Mouse (Mus musculus) megakaryocyte, embryonic 14.5 days (primary cell): ENCODE measurements at regions not wholly inside any gene's neighbourhood (a gene's known extent, or its start where the extent isn't known, plus 50 kb on each side); places are given as distances from the start of the nearest gene placed in this dataset.
"Not testable (repeated sequence)": the region's sequence is repeated elsewhere in the genome, so short reads cannot be mapped to it uniquely, and the experiment has no call there.

Experiments
- H3K27me3 ChIP-seq: replicated peaks from 2 replicates; pipeline ENCODE3; 2012; ENCODE audit warnings: inconsistent platforms
- H3K36me3 ChIP-seq: replicated peaks from 2 replicates; pipeline ENCODE3; 2012; ENCODE audit warnings: low read length, inconsistent platforms, mixed read lengths
- H3K4me1 ChIP-seq: 2 replicates; pipeline ENCODE4 v1.6.1; 2012; ENCODE audit warnings: inconsistent platforms
- H3K4me3 ChIP-seq: replicated peaks from 2 replicates; pipeline ENCODE3; 2012; ENCODE audit warnings: moderate library complexity, mild to moderate bottlenecking, inconsistent platforms
- H3K9me3 ChIP-seq: 2 replicates; pipeline ENCODE4 v1.6.1; 2012; ENCODE audit warnings: inconsistent platforms
- FLI1 ChIP-seq: IDR thresholded peaks from 2 replicates; pipeline ENCODE4 v1.6.1; 2012; ENCODE audit warnings: low read length, inconsistent platforms, mixed read lengths
- GATA1 ChIP-seq: IDR thresholded peaks from 3 replicates; pipeline ENCODE4 v1.6.1; 2012; ENCODE audit warnings: mixed read lengths, low read length, inconsistent platforms, borderline replicate concordance

DNA sequence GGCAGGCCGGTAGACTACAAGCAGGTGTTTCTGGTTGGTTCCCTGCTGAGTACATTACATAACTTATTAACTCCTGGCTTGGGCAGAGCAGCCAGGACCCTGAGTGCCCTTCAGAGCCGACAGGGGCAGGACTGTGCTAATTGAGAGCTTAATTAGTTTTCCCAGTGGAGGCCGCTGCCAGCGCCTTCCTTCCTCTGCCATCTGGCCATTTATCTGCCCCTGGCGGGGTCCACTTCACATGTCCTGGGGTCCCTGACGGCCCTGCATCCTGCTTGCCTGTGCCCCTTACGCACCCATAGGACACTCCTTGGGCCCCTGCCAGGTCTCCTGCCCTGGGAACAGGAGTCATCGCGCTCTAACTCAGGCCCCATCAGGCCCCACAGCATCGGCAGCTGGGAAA, 87.4 kb upstream of the Lemd2 start:
- no peak overlapping the region for H3K4me3 ChIP-seq

DNA sequence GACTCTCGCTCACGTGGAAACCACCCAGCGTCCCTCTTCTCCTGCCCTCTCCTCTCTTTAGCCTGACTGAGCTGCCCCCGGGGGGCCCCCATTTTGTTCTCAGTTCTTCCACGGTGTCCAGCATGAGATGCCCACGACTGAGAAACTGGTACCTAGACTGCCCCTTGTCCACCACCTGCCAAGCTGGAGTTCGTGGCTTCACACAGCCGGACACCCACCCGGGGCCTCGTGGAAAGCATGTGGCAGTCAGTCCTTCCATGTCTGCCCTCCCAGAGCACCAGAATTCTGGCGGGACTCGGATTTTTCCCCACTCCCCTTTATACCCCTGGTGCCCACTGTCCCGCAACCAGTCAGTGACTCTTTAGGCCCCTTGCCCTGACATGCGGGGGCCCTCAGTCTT, 86.9 kb upstream of the Lemd2 start:
- Histone ChIP-seq H3K4me3 (no peak overlapping the region), H3K4me1 (no peaks in the 10 kb centered on the region), H3K36me3 (no peaks in the 10 kb centered on the region), H3K27me3 (peaks cover 26% of the 10 kb centered on the region), H3K9me3 (peaks cover 62% of the 10 kb centered on the region)
- TF ChIP-seq GATA1: no peak

More for the DNA sequence above, 87.4 kb upstream of the Lemd2 start:
- Histone ChIP-seq H3K27me3 (peaks cover 29% of the 10 kb centered on the region), H3K9me3 (peaks cover 67% of the 10 kb centered on the region), H3K4me1 (no peaks in the 10 kb centered on the region), H3K36me3 (no peaks in the 10 kb centered on the region)
- no peak for TF ChIP-seq GATA1
- TF ChIP-seq FLI1: no peak

DNA sequence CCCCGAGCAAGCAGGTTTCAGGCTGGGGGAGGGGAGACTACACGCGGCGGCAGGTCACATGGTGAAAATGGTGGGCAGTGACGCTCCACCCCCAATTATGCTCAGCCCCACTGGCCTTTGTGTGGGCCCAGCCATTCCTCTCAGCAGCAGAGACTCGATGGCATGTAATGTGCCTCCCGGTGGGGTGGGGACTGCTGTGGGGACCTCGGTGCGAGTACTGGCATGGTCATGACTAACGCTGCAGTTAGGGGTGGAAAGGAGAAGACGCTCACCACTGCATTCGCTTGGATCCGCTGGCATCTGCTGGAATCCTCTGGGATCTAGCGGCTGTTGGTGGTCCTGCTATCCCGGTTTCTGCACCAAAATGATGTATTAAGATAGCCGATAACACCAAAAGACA, 86.0 kb upstream of the Lemd2 start:
- H3K4me3 ChIP-seq: peak overlapping the region; percentile 19
- H3K9me3 ChIP-seq: peaks cover 53% of the 10 kb centered on the region
- H3K4me1 ChIP-seq: no peaks in the 10 kb centered on the region
- H3K36me3 ChIP-seq: no peaks in the 10 kb centered on the region
- peaks cover 23% of the 10 kb centered on the region for H3K27me3 ChIP-seq
- TF ChIP-seq FLI1 (no peak), GATA1 (no peak)

DNA sequence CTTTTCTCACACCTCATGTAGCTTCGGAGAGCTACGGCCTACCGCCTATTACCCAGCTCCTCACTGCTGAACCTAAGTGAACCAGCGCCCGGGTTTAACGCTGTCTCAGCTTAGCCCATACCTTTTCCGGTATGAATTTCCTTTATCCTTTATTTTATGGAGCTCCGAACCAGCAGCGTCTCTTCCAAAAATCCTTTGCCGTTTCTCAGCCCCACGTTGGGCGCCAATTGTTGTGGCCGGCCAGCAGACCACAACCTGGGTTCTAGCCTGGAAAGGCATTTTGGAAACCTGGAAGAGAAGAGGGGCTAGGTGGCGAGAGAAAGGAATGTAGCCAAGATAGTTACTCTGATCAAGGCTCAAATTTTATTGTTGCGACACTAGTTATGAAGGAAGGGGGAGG, 85.5 kb upstream of the Lemd2 start:
- not testable (repeated sequence) for H3K4me1 ChIP-seq, H3K36me3 ChIP-seq, H3K4me3 ChIP-seq
- Histone ChIP-seq H3K27me3 (peaks cover 21% of the 10 kb centered on the region), H3K9me3 (peaks cover 48% of the 10 kb centered on the region)

DNA sequence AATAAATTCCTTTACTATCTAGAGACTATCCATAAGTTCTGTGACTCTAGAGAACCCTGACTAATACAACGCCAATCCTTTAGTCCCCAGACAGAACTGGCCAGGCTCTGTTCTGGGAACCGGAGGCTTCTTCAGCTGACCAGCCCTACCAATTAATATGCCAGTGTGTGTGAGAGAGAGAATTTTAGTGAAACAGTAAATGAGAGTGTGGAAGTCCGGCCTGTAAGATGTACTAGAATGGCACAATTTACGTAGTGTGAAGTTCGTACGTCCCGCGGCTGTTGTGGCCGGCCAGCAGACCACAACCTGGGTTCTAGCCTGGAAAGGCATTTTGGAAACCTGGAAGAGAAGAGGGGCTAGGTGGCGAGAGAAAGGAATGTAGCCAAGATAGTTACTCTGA, 83.7 kb upstream of the Lemd2 start:
- H3K4me3 ChIP-seq, H3K27me3 ChIP-seq, H3K4me1 ChIP-seq, H3K36me3 ChIP-seq: not testable (repeated sequence)
- peaks cover 31% of the 10 kb centered on the region for H3K9me3 ChIP-seq

DNA sequence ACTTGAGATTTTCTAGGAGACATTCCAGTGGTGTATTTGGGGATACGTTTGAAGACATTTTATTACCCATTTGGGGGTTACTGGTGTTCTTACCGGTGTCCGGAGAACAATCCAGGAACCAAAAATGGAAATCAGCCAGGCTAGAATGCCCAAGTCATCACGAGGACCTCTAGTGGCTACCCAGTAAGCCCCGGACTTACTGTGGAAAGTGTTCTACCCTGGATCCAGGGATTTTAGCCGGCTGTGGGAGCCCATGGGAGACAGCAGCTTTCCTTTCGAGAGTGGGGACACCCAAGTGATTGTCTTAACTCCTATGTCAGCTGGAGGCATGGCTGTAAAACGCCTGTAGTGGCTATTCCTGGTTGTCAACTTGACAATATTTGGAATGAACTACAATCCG, 77.0 kb upstream of the Lemd2 start:
- no peak for TF ChIP-seq FLI1
- no peak for TF ChIP-seq GATA1
- Histone ChIP-seq H3K4me1 (no peaks in the 10 kb centered on the region), H3K36me3 (no peaks in the 10 kb centered on the region), H3K9me3 (peaks cover 31% of the 10 kb centered on the region), H3K27me3 (no peaks in the 10 kb centered on the region), H3K4me3 (no peak overlapping the region)

DNA sequence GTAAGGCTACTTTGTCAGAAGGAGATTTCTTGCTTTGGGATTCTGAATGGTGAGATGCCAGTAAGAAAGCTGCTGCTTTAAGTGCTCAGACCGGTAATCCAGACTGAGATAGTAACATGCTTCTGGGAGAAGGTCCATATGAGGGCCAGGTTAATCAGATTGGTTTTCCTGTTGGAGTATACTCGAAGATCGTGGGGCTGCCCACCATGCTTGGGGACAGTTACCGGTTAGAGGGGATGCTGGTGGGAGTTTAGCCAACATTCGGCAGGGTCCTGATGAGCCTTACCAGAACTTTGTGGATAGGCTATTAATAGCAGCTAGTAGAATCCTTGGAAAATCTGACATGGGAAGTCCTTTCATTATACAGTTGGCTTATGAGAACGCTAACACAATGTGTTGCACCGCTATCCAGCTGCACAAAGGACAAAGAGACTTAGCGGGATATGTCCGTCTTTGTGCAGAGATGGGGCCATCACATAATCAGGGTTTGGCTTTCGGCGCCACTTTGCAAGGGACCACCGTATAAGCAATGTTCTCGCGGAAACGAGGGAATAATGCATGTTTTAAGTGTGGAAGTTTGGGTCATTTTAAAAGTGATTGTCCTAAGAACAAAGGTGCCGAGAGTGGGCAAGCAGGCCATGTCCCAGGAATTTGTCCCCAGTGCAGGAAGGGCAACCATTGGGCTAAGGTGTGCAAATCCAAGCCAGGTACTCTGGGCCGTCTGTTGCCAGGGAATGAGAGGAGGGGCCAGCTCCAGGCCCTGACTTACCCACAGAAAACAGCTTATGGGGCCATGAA, 75.4 kb upstream of the Lemd2 start:
- H3K9me3 ChIP-seq: peaks cover 38% of the 10 kb centered on the region
- not testable (repeated sequence) for H3K36me3 ChIP-seq, H3K4me1 ChIP-seq, H3K27me3 ChIP-seq, H3K4me3 ChIP-seq

DNA sequence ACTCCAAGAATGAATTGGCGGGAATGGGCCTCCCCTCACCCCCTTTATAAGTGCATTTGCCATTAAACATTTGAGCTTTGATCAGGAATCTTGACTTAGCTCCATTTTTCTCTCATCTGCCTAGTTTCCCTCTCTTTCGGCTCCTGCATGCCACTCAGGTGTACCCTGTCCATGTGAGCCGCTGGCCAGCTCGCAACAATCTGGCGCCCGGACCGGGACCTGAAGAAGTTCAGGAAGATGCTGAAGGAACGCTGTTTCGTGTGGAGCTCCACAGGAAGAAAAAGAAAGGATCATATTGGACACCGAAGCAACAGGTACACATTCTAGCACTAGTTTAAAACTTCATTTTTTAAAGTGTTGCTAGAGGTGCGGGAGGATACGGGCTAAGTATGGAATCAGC, 73.5 kb upstream of the Lemd2 start:
- not testable (repeated sequence) for H3K4me3 ChIP-seq, H3K36me3 ChIP-seq, H3K4me1 ChIP-seq, H3K27me3 ChIP-seq
- H3K9me3 ChIP-seq: peaks cover 54% of the 10 kb centered on the region

DNA sequence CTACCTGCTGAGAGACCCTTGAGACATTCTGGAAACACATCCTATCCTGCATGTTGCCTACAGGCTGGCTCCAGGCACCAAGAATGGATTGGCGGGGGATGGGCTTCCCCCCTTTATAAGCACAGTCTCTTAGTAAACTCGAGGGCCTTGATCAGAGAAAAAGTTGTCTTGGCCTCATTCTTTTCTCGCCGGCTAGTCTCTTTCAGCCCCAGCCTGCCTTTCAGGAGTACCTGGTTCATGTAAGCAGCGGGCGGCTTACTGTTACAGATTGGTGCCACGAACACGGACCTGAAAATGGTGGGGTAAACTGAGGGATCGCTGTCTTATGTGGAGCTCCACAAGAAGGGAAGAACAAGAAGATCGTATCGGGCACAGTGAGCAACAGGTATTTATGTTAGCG, 67.5 kb upstream of the Lemd2 start:
- not testable (repeated sequence) for H3K4me1 ChIP-seq, H3K36me3 ChIP-seq, H3K4me3 ChIP-seq, H3K27me3 ChIP-seq
- H3K9me3 ChIP-seq: peaks cover 46% of the 10 kb centered on the region

DNA sequence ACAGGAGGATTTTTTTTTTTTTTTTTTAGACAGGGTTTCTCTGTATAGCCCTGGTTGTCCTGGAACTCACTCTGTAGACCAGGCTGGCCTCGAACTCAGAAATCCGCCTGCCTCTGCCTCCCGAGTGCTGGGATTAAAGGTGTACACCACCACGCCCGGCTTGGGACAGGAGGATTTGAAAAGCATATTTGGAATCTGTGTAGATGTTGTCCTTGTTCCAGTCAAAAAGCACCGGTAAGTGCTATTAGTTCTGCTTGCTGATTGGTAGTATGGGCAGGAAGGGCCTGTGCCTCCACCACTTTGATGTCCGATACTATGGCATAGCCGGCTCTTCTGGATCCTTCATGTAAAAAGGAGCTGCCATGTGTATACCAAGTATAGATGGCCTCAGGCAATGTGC, 66.5 kb upstream of the Lemd2 start:
- not testable (repeated sequence) for H3K4me1 ChIP-seq, H3K27me3 ChIP-seq, H3K36me3 ChIP-seq, H3K4me3 ChIP-seq
- H3K9me3 ChIP-seq: peaks cover 37% of the 10 kb centered on the region

DNA sequence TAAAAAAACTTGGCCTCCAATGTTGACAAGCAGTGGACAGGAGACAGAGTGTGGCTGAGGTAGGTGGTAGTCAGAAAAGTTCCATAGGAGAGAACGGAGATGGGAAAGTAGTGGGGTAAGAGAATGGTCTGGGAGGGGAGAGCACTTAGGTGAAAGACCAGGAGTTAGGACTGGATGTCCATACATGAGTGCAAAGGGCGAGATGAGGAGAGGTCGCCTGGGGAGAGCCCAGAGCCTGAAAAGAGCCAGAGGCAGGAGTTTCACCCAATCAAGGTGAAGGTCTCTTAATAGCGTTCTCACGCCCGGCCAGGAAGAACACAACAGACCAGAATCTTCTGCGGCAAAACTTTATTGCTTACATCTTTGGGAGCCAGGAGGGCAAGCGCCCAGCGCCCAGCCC, 60.3 kb upstream of the Lemd2 start:
- not testable (repeated sequence) for H3K4me1 ChIP-seq, H3K4me3 ChIP-seq, H3K36me3 ChIP-seq, H3K27me3 ChIP-seq
- H3K9me3 ChIP-seq: peaks cover 28% of the 10 kb centered on the region

DNA sequence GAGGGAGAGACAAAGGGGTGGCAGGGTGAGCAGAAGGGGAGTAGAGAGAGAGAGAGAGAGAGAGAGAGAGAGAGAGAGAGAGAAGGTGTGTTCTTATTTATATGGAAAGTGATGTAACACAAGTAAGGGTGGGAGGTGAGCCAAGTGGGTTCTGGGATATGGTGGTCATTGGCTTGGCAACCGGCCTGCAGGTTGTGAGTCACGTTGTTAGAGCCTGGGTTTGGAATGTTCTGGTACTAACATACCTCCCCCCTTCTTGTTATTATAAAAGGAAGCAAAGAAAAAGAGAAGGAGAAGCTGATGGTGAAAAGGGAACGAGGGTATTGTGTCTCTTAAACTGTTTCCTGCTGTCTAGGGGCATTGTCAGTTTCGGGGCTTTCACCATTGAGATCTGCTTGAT, 58.3 kb upstream of the Lemd2 start:
- H3K27me3 ChIP-seq: peaks cover 8% of the 10 kb centered on the region
- no peak overlapping the region for H3K4me3 ChIP-seq
- H3K36me3 ChIP-seq: no peaks in the 10 kb centered on the region
- no peaks in the 10 kb centered on the region for H3K4me1 ChIP-seq
- peaks cover 28% of the 10 kb centered on the region for H3K9me3 ChIP-seq
- no peak for TF ChIP-seq GATA1
- no peak for TF ChIP-seq FLI1
